Mouse (Mus musculus): ENCODE measurements around the gene AL731706.2. TPM values are rescaled to one million over a fixed set of nuclear protein-coding genes. Genes with fewer than 3 reads are reported as not detected.
A peak's percentile ranks its signal among the peaks of the same experiment; 100 is the strongest.

The AL731706.2 gene
- polyA plus RNA-seq (2017; shearing (Covaris generic)): 10 to 100 TPM in 1 of 2 experiments, not detected in 1; 26.6 TPM

- no peak for ATAC-seq
These were observed at the start of gene AL731706.2 for GRCm38 (mm10) chr2:136885579-136885978. AL731706.2 (minus strand) TSS chr2:136885679.

- ATAC-seq: no peak
These were observed 35.5 kb upstream of the AL731706.2 start for GRCm38 (mm10) chr2:136921003-136921408.

- ATAC-seq: no peak
These were observed 34.9 kb upstream of the AL731706.2 start for GRCm38 (mm10) chr2:136920257-136920993.

GRCm38 (mm10) chr2:136919433-136919832 lies 34.0 kb upstream of the AL731706.2 start:
- no peak for ATAC-seq

GRCm38 (mm10) chr2:136914334-136914902 lies 28.9 kb upstream of the AL731706.2 start:
- no peak for ATAC-seq

- ATAC-seq: no peak
These were observed 27.5 kb upstream of the AL731706.2 start for GRCm38 (mm10) chr2:136913021-136913420.

- no peak for ATAC-seq
These were observed 26.5 kb upstream of the AL731706.2 start for GRCm38 (mm10) chr2:136911958-136912411.

- ATAC-seq: no peak
These were observed 23.8 kb upstream of the AL731706.2 start for GRCm38 (mm10) chr2:136909298-136909697.

- ATAC-seq: no peak
These were observed 23.1 kb upstream of the AL731706.2 start for GRCm38 (mm10) chr2:136908596-136908995.

- no peak for ATAC-seq
These were observed 10.7 kb upstream of the AL731706.2 start for GRCm38 (mm10) chr2:136896131-136896530.

GRCm38 (mm10) chr2:136894494-136894893 lies 9.0 kb upstream of the AL731706.2 start:
- ATAC-seq: no peak

GRCm38 (mm10) chr2:136891951-136892371 lies 6.5 kb upstream of the AL731706.2 start:
- peak; percentile 71 for ATAC-seq

- ATAC-seq: peak; percentile 84
These were observed 5.8 kb upstream of the AL731706.2 start, which contains the start of the genes Slx4ip, AL731706.1 and Mkks for GRCm38 (mm10) chr2:136891068-136891950. Slx4ip (plus strand) TSS chr2:136891218. AL731706.1 (minus strand) TSS chr2:136891389. Mkks (minus strand) TSS chr2:136891389.

GRCm38 (mm10) chr2:136890716-136891067 lies 5.2 kb upstream of the AL731706.2 start:
- ATAC-seq: peak; percentile 51

GRCm38 (mm10) chr2:136886846-136887245 lies 1.4 kb upstream of the AL731706.2 start:
- no peak for ATAC-seq

- ATAC-seq: no peak
These were observed 30.7 kb downstream of the AL731706.2 start for GRCm38 (mm10) chr2:136854543-136855388.

GRCm38 (mm10) chr2:136850366-136850765 lies 35.1 kb downstream of the AL731706.2 start:
- no peak for ATAC-seq

- no peak for ATAC-seq
These were observed 47.5 kb downstream of the AL731706.2 start for GRCm38 (mm10) chr2:136837994-136838393.

- ATAC-seq: no peak
These were observed 49.6 kb downstream of the AL731706.2 start for GRCm38 (mm10) chr2:136835882-136836281.
